Mouse (Mus musculus) MEL-GATA-1-ER (cell line): ENCODE data around the gene Hat1.

Experiments
- DNase-seq: peaks from one replicate; pipeline ENCODE4 v3.0.0-alpha.2; 2012; ENCODE audit warnings: low read depth; ENCODE audit errors: extremely low read depth

Hat1 gene

DNA sequence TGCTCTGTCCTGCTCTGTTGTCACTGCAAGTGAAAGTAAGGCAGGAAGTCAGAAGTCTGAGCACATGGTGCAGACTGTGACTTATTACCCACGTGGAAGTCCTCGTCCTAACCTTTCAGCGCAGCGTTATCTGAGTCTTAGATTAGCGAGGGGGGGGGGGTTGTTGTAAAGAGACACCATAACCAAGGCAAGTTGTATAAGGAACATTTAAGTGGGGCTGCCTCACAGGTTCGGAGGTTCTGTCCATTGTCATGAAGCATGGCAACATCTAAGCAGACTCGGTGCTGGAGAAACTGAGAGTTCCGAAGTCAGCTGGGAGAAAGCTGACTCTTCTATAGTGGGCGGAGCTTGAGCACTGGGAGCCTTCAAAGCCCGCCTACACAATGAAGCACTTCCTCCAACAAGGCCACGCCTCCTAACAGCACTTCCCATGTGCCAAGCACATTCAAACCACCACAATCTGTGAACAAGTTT lies 12.3 kb upstream of the Hat1 start:
- DNase-seq = no peak

DNA sequence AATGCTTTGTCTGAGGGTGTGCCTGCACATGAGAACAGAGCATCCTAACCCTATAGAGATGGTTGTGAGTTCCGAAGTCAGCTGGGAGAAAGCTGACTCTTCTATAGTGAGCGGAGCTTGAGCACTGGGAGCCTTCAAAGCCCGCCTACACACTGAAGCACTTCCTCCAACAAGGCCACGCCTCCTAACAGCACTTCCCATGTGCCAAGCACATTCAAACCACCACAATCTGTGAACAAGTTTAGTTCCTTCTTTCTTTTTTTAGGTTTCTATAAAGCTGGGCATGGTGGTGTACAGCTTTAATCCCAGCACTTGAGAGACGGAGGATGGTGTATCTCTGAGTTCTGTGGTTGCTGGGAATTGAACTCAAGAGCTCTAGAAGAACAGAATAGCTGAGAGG lies 11.3 kb upstream of the Hat1 start:
- no peak for DNase-seq

DNA sequence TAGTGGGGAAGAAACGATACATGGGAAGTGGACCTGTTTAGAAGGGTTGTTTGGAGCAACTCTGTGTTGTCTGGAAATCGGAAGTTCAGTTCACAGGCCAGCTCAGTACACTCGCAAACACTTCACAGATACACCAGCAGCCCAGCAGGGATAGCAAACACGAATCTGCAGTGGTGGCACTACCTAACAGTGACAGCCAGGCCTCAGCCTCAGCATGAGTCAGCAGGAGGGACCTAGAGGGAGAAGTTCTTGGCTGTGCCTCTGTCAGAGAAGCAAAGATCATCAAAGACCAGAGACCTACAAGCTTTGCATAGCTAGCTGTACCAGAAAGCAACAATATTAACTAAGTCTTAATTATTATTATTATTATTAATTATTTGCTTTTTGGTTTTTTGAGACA lies 6.8 kb upstream of the Hat1 start:
- DNase-seq = no peak

DNA sequence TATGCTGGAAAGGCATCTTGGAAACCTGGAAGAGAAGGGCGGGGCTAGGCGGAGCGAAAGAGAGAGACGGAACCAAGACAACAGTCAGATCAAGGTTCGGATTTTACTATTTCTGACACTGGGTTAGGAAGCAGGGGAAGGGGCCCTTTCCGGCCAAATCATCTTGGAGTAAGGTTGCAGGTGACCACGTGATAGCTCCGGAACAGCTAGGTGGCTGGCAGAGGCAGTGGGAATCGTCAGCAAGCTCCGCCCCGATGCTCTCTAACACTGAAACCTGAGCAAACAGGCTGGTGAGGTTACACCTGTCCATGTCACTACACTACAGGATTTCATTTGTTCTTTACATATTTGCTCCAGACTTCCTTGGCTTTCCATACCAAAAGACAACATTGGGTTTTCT lies 4.9 kb upstream of the Hat1 start:
- DNase-seq = no peak

DNA sequence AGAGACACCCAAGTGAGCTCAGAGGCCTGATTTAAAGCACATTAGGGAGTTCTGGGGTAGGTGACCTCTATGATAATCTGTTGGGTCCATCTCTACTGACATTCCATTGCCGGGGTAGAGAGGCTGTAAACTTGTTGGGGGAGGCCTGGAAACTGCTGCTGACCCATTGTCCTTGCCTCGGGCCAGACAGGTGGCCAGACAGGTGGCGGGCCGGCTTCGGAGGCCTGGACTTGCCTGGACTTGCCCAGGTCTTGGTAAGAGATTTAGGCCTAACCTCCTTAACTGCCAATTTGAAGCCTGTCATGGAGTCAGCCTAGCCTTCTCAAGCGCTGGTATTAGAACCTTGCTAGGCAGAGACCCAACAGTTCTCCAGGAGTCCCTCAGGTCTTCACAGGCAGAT lies 992 bp upstream of the Hat1 start:
- DNase-seq = no peak

DNA sequence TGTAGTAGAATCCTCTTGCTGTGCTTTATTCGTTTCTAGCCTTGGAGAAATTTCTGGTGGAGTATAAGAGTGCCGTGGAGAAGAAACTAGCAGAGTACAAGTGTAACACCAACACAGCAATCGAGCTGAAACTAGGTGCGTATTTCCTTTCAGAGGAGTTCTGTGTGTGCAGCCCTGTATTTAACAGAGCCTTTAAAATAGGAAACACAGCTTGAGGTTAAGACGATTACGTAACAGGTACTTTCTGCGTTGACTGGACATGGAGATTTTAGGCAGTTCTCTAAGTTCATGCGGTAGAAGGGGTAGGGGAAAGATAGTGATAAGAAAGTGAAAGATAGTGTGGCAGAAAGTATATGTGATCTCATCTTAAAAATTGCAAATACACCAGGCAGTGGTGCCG lies 1.1 kb downstream of the Hat1 start:
- peak; percentile 54 for DNase-seq

DNA sequence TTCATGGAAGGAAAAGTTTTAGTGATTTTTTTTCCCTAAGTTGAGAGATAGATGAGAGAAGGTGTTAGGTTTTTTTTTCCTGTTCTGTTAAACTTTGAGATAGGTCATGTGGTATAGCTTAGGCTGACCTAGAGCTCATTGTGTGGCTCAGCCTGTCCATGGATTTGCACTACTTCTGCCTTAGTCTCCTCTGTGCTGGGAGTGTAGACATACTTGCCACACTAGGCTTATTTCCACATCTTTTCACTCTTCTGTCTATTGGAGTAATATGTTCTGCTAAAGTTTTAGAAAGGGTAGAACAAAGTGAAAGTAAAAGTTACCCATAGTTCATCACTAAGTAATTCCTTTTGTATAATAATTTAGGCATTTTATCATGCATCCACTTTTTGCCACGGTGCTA lies 16.9 kb downstream of the Hat1 start:
- DNase-seq = no peak

DNA sequence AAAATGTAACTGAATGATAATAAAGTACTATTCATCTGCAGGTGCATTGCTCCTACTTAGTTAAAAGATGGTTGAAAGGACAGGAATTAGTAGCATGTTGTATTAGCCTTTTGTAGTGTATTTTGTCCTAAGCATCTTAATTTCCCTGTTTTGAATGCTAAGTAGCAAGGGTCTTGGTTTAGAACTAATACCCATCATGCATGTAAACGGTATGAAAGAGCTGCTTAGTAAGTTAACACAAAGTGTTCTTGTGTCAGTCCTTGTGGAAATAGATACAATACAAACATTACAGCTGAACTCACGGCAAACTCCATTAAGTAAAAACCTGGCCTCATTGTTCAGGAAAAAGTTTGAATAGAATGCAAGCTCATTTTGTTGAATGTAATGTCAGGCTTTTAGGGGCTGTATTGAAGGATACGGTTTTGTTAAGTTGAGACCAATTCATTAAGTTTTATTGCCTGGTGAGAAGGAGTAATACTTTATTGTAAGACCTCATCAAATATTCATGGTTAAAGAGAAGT lies 30.1 kb downstream of the Hat1 start:
- no peak for DNase-seq

DNA sequence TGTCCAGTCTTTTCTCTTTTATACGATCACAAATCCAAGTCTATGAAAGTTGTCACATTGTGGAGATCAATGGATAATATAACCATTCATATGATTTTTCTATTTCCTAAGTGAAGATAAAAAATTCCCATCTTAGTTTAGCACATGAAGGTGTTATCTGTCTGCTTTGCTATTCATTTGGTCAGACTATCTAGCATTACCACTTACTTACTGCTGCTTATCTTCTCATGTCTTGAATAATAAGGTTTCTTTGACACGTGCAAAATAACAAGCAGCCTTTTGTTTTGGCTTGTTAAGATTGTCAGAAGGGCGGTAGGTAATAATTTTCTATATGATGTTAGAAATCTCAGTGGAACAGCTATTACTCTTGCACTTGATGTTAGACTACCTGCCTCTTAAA lies 30.6 kb downstream of the Hat1 start:
- DNase-seq = no peak

DNA sequence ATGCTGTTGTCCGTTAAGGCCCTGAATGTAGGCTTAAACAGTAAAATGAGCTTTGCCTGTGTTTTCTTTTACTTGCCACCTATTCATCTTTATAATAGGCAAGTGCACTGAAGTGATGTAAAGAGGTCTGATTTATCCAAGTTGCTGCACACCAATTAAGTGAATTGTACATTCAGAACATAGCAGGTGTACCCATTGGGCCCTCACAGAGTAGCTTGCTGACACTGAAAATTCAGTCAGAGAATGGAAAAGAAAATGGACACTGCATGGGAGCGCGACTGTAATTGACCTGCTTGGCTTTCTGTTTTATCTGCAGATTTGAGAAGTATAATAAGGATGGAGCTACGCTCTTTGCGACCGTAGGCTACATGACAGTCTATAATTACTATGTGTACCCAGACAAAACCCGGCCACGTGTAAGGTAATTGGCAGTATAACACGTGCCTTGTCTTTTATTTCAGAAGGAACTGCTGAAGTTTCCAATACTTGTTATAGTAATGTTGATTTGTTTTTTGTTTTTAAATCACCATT lies 32.2 kb downstream of the Hat1 start:
- DNase-seq = no peak

DNA sequence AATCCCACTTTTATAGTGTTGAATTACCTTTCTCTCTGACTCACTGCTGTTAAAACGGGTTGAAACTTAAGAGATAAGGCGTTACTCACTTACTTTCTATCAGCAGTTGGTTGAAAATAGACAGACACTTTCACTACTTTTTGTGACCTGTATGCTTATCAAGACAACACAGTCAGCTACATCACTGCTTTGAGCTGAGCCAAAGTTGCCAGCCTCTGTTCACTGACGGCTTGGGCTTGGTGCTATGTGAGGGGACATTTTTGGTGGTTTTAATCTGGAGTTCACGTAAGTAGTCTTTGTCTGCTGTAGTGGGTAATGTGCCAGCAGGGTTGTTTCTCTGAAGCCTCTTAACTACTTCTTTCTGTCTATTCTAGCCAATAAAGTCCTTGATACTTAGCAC lies 35.8 kb downstream of the Hat1 start:
- DNase-seq = peak; percentile 36

DNA sequence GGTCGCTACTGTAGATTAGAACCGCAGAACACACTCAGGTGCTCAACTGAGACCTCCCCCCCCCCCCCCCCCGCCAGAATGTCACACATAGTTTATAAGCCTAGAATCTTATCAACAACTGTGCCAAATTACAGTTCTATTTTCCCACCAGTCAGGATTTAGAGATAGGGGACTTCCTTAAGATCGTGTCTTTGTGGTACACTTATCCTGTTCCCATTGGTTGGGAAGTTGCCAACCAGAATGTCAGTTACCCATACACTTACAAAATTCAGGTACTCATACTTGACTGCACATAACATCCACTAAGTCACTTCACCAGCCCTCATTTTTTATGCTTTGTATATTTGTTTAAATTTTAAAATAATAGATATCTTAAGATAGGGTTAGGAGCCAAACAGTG lies 46.7 kb downstream of the Hat1 start:
- no peak for DNase-seq

DNA sequence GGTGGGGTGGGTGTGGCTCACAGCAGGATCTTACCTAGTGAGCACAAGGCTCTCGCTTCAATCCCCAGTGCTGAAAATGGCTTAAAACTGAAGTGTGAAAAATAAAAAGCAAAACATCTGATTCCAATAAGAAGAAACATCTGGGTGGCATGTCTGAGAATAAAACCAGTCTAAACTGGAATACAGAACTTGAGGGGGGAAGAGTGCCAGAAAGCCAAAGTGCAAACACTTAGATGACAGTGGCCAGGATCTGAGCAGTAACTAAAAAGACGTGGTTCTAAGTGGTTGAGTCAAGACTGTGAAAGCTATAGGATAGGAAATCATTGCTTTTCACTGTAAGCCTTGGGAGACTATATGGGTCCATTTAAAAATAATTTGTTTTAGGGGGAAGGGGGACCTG lies 54.6 kb downstream of the Hat1 start:
- DNase-seq = no peak

DNA sequence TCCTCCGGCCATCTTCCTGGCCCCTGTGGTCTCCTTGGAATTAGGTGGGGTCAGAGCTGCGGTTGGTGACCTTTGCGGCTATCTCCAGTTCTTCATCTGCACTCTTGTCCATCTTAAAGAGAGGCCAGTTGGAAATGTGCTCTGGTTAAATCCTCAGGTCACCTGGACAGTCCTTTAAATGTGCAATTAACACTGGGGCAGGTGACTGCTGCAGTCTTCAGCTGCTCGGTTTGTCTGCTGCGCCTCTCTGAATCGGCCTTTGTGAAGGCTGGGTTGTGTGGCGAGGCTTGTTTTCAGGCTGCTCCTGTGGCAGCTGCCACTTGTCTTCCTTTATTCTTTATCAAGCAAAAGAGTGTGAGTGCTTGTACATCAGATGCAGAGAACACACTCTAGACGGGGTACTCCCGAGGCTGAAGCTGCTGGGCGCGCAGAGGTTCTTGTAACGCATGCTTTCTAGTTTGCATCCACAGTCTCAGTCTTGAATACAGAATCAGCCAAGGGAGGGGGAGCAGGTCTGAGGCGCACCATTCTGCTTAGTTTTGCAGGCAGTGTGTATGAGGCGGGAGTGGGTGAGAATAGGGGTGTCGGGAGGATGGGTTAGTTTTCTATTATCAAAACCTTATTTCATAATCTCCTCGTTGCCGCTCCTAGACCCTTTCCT lies 56.9 kb downstream of the Hat1 start:
- no peak for DNase-seq

DNA sequence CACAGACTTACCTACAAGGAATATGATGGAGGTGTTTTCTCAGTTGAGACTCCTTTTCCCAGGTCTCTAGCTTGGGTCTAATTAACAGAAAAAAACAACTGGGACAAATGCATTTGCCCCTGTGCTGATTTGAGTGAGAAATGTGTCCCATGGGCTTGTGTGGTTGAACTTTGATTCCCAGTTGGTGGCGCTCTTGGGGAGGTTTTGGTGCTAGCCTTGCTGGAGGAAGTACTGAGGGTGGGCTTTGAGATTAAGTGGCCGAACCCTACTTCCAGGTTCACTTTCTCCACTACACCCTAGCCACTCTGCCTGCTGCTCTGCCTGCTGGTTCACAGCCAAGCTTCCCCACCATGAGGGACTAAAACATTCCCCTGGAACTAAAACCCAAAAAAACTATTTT lies 60.8 kb downstream of the Hat1 start:
- no peak for DNase-seq

DNA sequence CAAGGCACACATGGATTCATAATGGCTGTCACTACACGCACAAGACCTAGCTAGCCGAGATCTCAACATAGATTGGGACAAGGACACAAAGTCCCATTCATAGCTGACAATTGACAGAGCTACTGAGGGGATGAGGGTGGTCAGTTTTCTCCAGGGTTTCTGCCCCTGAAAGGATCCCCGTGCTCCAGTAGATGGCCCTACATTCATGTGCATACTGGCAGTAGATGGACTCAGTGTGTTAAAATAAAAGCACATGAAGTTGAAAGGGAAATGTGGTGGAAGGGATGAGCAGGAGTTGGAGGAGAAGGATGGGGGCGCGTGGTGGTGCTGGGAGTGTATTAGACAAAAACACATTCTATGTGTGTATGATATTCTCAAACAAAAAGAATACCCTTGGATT lies 63.0 kb downstream of the Hat1 start:
- no peak for DNase-seq

DNA sequence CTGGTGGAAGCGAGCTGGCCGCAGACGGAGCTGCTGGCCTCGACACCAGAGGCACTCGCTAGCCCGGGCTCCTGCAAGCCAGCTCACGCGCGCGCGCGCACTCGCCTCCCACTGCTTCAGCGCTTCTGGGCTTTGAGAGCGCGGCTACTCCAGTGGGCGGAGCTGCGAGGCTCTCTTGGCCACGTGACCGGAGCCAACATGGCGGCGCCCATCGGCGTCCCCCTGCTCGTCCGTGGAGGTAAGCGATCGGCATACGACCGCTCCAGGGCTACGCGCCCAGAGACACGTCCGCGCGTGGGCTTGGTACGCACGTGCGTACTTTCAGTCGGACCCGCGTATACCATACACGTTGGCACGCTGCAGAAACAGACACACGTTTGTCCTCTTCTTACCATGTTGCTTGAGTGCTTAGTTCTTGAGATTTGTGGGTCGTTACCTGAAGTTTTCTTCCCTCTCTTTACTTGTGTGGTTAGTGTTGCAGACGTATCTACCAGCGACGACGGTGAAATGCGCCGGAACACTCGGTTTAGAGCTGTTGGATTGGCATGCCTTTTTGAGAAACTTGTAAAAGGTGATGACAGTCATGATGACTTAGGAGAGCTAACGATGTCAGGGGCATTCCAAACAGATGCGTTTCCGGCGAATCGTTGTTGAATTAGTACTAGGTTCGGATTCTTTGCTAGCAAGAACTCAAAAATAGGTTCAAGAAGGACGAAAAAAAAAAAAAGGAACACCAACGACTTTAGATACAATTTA lies 64.6 kb downstream of the Hat1 start, which contains the start of gene Metap1d:
TSS of gene Metap1d (plus strand) at position 116 of the 756 bp plus-strand sequence.
- peak; percentile 80 for DNase-seq

DNA sequence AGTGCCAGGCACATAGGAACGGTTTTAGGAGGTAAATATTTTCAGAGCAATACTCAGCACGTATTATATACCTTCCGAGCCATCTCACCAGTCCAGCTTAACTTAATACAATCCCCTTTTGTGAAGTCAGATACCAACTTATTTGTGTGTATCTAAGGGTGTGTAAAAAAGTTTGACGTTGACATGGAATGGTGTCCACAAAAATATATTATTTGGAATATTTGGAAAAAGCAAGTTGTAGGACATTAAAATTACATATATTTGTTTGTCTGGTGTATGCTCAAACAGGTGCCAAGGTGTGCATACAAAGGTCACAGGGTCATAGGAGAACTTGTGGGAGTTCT lies 65.1 kb downstream of the Hat1 start:
- no peak for DNase-seq

DNA sequence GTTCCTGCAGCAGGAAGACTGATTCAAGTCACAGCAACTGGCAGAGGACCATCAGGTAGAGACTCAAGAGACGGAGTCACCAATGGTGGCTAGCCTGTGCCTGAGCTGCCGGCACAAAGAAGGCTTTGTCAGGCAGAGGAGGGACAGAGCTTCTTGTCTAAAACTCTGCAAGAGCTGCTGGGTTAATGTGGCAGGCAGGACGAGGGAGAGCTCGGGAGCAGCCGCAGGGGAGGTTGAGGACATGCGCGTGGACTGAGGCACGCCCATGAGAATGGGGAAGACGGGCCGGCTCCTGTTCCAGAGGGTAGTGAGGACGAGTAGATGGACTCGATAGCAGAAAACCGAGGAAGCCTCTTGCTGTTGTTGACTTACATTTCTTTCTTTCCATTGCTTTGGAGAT lies 69.9 kb downstream of the Hat1 start:
- no peak for DNase-seq

DNA sequence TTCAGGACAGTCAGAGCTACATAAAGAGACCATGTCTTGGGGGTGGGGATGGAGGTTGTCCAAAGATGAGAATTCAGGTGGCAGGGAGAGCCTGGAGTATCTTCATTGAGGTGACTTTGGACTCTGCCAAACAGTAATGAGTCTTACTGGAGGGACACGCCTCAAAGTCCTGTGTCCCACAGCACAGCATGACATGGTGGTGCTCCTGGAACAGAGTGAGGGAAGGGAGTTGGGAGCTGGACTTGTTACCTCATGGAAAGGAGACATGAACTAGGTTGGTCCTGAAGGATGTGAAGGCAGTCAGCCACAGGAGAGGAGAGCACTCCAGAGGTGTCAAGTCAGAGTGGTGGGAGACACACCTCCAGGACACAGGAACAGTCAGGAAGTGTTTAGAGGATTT lies 70.9 kb downstream of the Hat1 start:
- DNase-seq = no peak

DNA sequence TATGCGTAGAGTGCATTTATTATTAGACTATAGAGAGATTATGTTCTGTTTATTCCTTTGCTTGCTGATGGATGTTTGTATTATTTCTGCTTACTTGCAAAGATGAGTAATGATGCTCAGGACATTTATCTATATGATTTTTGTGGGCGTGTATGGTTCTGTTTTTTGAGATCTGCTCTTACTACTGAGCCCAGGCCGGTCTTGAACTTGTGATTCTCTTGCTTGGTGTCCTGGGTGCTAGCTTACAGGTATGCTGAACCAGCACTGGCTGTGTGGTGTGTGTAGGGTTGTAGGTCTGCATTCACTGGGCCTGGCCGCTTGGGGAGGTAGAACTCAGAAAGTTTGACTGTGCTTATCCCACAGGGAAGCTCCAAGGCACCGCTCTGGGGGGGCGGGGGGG lies 72.4 kb downstream of the Hat1 start:
- DNase-seq = peak; percentile 59

DNA sequence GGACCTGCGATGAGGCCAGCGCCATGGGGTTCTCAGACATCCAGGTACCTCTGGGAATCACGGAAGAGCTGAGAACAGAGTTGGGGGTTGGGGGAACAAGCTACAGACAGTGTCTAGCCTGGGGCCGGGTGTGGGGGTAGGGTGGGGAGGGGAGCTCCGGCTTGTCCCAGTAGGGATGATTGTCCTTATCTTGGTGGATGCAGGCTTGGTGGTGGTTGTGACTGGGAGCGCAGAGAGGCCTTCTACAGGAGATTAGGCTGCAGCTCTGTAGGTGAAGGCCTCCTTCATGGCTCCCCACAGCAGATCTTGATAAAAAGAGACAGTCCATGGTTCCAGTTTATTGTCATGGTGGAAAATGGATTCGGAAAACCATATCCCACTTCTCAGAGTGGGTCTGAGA lies 72.8 kb downstream of the Hat1 start:
- DNase-seq = peak; percentile 92

DNA sequence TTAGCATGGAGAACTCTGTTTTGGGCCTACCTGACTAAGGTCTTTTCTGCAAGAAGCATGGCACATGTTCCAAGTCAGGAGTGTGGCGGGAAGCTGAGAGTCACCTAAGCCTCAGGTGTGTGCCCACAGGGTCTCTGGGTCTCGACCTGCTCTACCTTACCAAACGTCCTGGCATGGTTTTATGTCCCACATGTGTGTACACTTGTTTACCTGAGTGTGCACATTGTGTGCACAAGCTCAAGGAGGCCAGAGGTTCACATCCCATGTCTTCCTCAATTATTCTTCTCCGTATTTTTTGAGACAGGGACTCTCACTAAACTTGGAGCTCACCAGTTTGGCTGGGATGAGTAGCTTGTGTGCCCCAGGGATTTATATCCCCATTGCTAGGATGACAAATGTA lies 73.3 kb downstream of the Hat1 start:
- no peak for DNase-seq
